In the genomic region with DNA sequence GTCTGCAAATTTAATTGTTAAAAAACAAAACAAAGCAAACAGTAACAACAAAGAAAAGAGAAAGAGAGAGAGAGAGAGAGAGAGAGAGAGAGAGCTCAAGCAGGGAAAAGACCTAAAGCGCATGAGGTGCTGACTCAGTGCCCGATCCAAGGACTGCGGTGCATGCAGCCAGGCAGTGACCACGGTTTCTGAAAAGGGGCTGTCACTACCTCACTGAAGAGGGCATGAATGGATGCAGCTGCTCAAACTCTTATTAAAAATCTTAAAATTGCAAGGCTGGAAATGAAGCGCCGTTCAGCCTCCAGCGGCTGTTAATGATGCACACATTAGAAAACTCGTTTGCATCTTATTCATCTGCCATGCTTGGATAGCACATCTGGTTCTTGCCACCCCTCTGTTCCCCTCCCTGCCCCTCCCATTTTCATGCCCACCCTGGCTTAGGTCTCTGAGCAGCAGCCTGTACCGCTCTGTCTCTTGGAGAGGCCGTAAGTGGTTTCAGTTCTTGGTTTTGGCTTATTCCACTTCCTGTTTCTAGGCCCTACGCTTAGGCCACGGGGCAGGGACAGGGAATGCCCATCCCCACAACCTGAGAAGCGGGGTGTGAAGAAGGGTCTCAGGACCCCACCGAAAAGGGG, we compare ENCODE assay signal across 20 mouse cellular contexts. TPM values are rescaled to one million over a fixed set of nuclear protein-coding genes. Genes with fewer than 3 reads are reported as not detected.
DNase-seq lines count a peak whose midpoint lies in the region; ATAC-seq lines count a peak whose summit lies in the region.
"Had no signal": no experiment of that assay in that cellular context is flagged by ENCODE, and none has a peak within 500 bp of the region (broad histone marks: within the 10 kb centered on the region; RNA-seq: fewer than 3 reads in every experiment).

No protein-coding gene starts in this region.

- H3K9me3 ChIP-seq in hindbrain, embryonic 16.5 days (ENCODE audit: control insufficient read depth, low read length) = no peaks in the 10 kb centered on the region
- H3K9me3 ChIP-seq: embryonic facial prominence, embryonic 13.5 days; kidney, embryonic 15.5 days; limb, embryonic 13.5 days; neural tube, embryonic 12.5 days; stomach, embryonic 15.5 days had no signal

- 81% methylated on average over 14 of the region's 14 CpGs for WGBS in hindbrain, embryonic 16.5 days

- 0 out of 2 replicates have a peak, but pooled peaks have one; percentile 43 for ATAC-seq in hindbrain, embryonic 16.5 days
- ATAC-seq: Patski had no signal

- H3K36me3 ChIP-seq in hindbrain, embryonic 16.5 days (ENCODE audit: control insufficient read depth, insufficient read depth, low read length) = peaks cover 30% of the 10 kb centered on the region

- H3K4me1 ChIP-seq in hindbrain, embryonic 16.5 days (ENCODE audit: control insufficient read depth, insufficient read depth, low read depth, low read length) = no peaks in the 10 kb centered on the region
- H3K4me1 ChIP-seq: neural tube, embryonic 12.5 days had no signal

- no peak overlapping the region for H3K4me2 ChIP-seq in hindbrain, embryonic 16.5 days (ENCODE audit: low read length)
- H3K4me2 ChIP-seq: embryonic facial prominence, embryonic 13.5 days; heart, embryonic 11.5 days; kidney, embryonic 15.5 days; limb, embryonic 13.5 days; neural tube, embryonic 12.5 days; stomach, embryonic 15.5 days had no signal

- no peak overlapping the region for H3K4me3 ChIP-seq in hindbrain, embryonic 16.5 days (ENCODE audit: low read length)
- H3K4me3 ChIP-seq: embryonic facial prominence, embryonic 13.5 days; kidney, embryonic 15.5 days; limb, embryonic 13.5 days; neural tube, embryonic 12.5 days; stomach, embryonic 15.5 days had no signal

- intact Hi-C loops in heart, postnatal 36 days (cut with DNase I) = no loop called here
- intact Hi-C loops in heart, postnatal 25 days (cut with DNase I) = no loop called here

- no peaks in the 10 kb centered on the region for H3K27me3 ChIP-seq in hindbrain, embryonic 16.5 days (replicated peaks; ENCODE audit: control insufficient read depth, insufficient read depth, low read length)
- H3K27me3 ChIP-seq: embryonic facial prominence, embryonic 13.5 days; kidney, embryonic 15.5 days; limb, embryonic 13.5 days; neural tube, embryonic 12.5 days; Patski; stomach, embryonic 15.5 days had no signal

- H3K27ac ChIP-seq in hindbrain, embryonic 16.5 days (ENCODE audit: low read depth, low read length) = no peak overlapping the region
- H3K27ac ChIP-seq: embryonic facial prominence, embryonic 13.5 days; kidney, embryonic 15.5 days; limb, embryonic 13.5 days; neural tube, embryonic 12.5 days; stomach, embryonic 15.5 days had no signal

- peak; percentile 8 to 12 for DNase-seq in heart, postnatal 36 days
- DNase-seq in heart, postnatal 25 days (ENCODE audit: low spot score) = no peak
- DNase-seq in spleen, postnatal 36 days (ENCODE audit: low spot score in 2 of 2) = peak; percentile 76 to 78
- DNase-seq in spleen, adult 12 weeks (ENCODE audit: low spot score) = no peak
- DNase-seq in Muller cell, postnatal 12 days (ENCODE audit: inconsistent ontology term) = no peak
- DNase-seq in kidney, adult 11 months = no peak
- no peak for DNase-seq in urinary bladder, postnatal 14 days (ENCODE audit: low spot score)
- DNase-seq: cerebellum, postnatal 25 days; lung, adult 2 months; right cerebral cortex, adult 18-20 months; thymus, postnatal 36 days had no signal

- no peak overlapping the region for H3K9ac ChIP-seq in hindbrain, embryonic 16.5 days (ENCODE audit: low read depth, low read length)
- H3K9ac ChIP-seq: embryonic facial prominence, embryonic 13.5 days; kidney, embryonic 15.5 days; limb, embryonic 13.5 days; neural tube, embryonic 12.5 days; stomach, embryonic 15.5 days had no signal

RNA-seq across cellular contexts. Expression of gene Rxfp4, which starts 5.0 kb away (rescaled TPM):
- total RNA-seq in heart, postnatal 36 days (2021) = under 1 TPM in 1 of 2 experiments, not detected in 1; 0.22 TPM
- not detected for total RNA-seq in heart, postnatal 25 days (2021)
- polyA plus RNA-seq in hindbrain, embryonic 16.5 days (2015; fragmentation: Nextera tagmentation; extraction: Ambion mirVana) = not detected in 2 replicates
- polyA plus RNA-seq: embryonic facial prominence, embryonic 13.5 days; frontal cortex, adult 2 months; heart, embryonic 11.5 days; kidney, embryonic 15.5 days; limb, embryonic 13.5 days; neural tube, embryonic 12.5 days; Patski; stomach, embryonic 15.5 days had no signal

RNA-seq across cellular contexts. Expression of gene Khdc4, which starts 37.7 kb away (rescaled TPM):
- 10 to 100 TPM; 27.4 to 30.8 TPM for total RNA-seq in heart, postnatal 36 days (2021)
- total RNA-seq in heart, postnatal 25 days (2021) = 10 to 100 TPM; 27.1 to 28.8 TPM
- 70.2 and 81.8 TPM in 2 replicates for polyA plus RNA-seq in hindbrain, embryonic 16.5 days (2015; fragmentation: Nextera tagmentation; extraction: Ambion mirVana)

RNA-seq across cellular contexts. Expression of gene Arhgef2, which starts 42.1 kb away (rescaled TPM):
- 10 to 100 TPM; 42.2 to 51.1 TPM for total RNA-seq in heart, postnatal 36 days (2021)
- 10 to 100 TPM; 42.6 to 51.8 TPM for total RNA-seq in heart, postnatal 25 days (2021)
- 79.0 and 104 TPM in 2 replicates for polyA plus RNA-seq in hindbrain, embryonic 16.5 days (2015; fragmentation: Nextera tagmentation; extraction: Ambion mirVana)

Comparison
In these comparisons a context has a peak if more than half of its experiments do, and no peak if none do; other contexts are left out.
1. DNase-seq: peak in heart, postnatal 36 days (2 of 2) and spleen, postnatal 36 days (2 of 2); none in heart, postnatal 25 days (single experiment), spleen, adult 12 weeks (single experiment), Muller cell, postnatal 12 days (single experiment), kidney, adult 11 months (single experiment) and urinary bladder, postnatal 14 days (single experiment).